Mouse (Mus musculus): ENCODE data around the gene Myo1e.

DNA sequence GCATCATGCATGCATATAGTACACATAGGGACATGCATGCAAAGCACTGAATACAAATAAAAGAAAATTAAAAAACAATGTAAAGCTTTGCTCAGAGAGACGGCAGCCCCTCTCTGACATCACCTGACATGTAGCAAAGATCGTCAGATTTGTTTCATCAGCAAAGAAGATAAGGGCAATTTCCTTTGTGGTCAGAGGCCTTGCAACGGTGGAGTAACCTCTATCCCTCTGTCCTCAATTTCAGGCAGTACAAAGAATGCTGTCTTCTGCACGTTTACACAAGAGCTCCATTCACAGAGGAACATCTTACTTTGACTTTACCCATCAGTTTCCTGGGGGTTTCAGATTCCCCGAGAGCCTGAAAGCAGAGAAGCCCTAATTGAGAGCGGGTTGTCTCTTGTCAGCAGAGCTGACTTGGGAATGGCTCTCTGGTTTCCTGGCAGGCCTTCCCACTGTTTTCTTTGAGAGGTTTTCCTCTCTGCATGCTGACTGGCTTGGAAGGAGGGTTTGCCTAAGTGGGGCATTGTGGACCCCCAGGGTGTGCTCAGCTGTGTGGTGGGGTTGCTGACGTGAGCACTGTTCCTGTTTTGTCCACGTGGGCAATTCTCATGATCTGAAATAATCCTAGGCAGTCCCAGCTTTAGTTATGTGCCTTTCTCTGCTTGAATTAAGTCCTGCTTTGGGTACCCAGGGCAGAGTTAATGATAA lies 144.6 kb downstream of the Myo1e start:
- TF ChIP-seq CTCF (IDR thresholded peaks at IDR 0.05; ENCODE audit: insufficient read depth, low read length) (no peak), POLR2A (IDR thresholded peaks at IDR 0.05; ENCODE audit: borderline replicate concordance, extremely low read depth, low read depth, low read length) (no peak)
